Mouse (Mus musculus): ENCODE results near the gene Gm20458.

- no peak for TF ChIP-seq CTCF (conservative IDR thresholded peaks at IDR 0.05; ENCODE audit: insufficient read depth, insufficient read length, low read depth, low read length)
- TF ChIP-seq POLR2A (IDR thresholded peaks at IDR 0.05; ENCODE audit: low read depth, low read length), result no peak
Observed at GRCm38 (mm10) chr2:164507811-164508210, 47.0 kb downstream of the Gm20458 start.

Measured in kidney, adult 2 months (tissue).